Mouse (Mus musculus): Measurements from ENCODE around the gene Slc17a8. TPM values are rescaled to one million over a fixed set of nuclear protein-coding genes. Genes with fewer than 3 reads are reported as not detected.
"Not testable (repeated sequence)": the region's sequence is repeated elsewhere in the genome, so short reads cannot be mapped to it uniquely, and the experiment has no call there.

Gene Slc17a8
- polyA plus RNA-seq, 1 experiment from 2014 or later = 0.27 TPM

- H3K27ac ChIP-seq (replicated peaks); H3K36me3 ChIP-seq; H3K9me3 ChIP-seq (replicated peaks); H3K27me3 ChIP-seq; ATAC-seq (ENCODE audit: insufficient number of reproducible peaks, low FRiP score, low TSS enrichment, low read depth); H3K4me1 ChIP-seq; H3K9ac ChIP-seq; H3K4me3 ChIP-seq (replicated peaks); H3K4me2 ChIP-seq (replicated peaks): not testable (repeated sequence)
- WGBS = 89% methylated on average over 13 of the region's 13 CpGs
Measured at GRCm38 (mm10) chr10:89554885-89555284, 66.2 kb downstream of the Slc17a8 start.

GRCm38 (mm10) chr10:89553855-89554254 is 67.2 kb downstream of the Slc17a8 start:
- H3K4me2 ChIP-seq (replicated peaks); H3K9ac ChIP-seq; H3K27ac ChIP-seq (replicated peaks); H3K36me3 ChIP-seq; H3K27me3 ChIP-seq; ATAC-seq (ENCODE audit: insufficient number of reproducible peaks, low FRiP score, low TSS enrichment, low read depth); H3K9me3 ChIP-seq (replicated peaks); H3K4me1 ChIP-seq; H3K4me3 ChIP-seq (replicated peaks): not testable (repeated sequence)
- 85% methylated on average over 7 of the region's 7 CpGs for WGBS

DNA sequence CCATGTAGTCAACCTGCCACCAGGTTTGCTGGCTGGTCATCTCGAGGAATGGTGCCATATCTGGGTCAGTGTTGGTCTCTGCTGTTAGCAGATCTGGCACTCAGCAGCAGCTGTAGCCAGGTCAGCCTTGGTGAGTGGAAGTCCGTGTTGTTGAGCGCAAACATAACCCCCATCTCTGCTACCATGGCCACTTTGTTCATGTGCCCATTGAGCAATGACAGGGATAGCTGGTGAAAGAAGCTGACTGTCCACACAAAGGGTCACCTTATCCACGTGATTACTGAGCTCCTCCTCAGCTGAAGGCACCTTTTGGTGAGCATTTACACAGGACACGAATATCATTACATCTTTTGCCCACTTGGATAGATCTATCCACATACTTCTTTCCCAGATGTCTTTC is 68.0 kb downstream of the Slc17a8 start:
- ATAC-seq (ENCODE audit: insufficient number of reproducible peaks, low FRiP score, low TSS enrichment, low read depth) = no peak
- Histone ChIP-seq H3K9ac (no peak overlapping the region), H3K9me3 (replicated peaks) (no peaks in the 10 kb centered on the region), H3K27me3 (no peaks in the 10 kb centered on the region), H3K27ac (replicated peaks) (no peak overlapping the region), H3K4me3 (replicated peaks) (no peak overlapping the region), H3K4me2 (replicated peaks) (no peak overlapping the region), H3K4me1 (no peaks in the 10 kb centered on the region), H3K36me3 (no peaks in the 10 kb centered on the region)
- 75% methylated on average over 5 of the region's 5 CpGs for WGBS

GRCm38 (mm10) chr10:89551657-89552056 is 69.4 kb downstream of the Slc17a8 start:
- Histone ChIP-seq H3K4me1 (no peaks in the 10 kb centered on the region), H3K9ac (no peak overlapping the region), H3K9me3 (replicated peaks) (no peaks in the 10 kb centered on the region), H3K4me3 (replicated peaks) (no peak overlapping the region), H3K27ac (replicated peaks) (no peak overlapping the region), H3K27me3 (no peaks in the 10 kb centered on the region), H3K4me2 (replicated peaks) (no peak overlapping the region), H3K36me3 (no peaks in the 10 kb centered on the region)
- 73% methylated on average over 4 of the region's 4 CpGs for WGBS
- ATAC-seq (ENCODE audit: insufficient number of reproducible peaks, low FRiP score, low TSS enrichment, low read depth) = no peak

GRCm38 (mm10) chr10:89548028-89548427 is 73.0 kb downstream of the Slc17a8 start:
- Histone ChIP-seq H3K9me3 (replicated peaks) (no peaks in the 10 kb centered on the region), H3K9ac (no peak overlapping the region), H3K4me1 (no peaks in the 10 kb centered on the region), H3K36me3 (no peaks in the 10 kb centered on the region), H3K4me3 (replicated peaks) (no peak overlapping the region), H3K27ac (replicated peaks) (no peak overlapping the region), H3K27me3 (no peaks in the 10 kb centered on the region), H3K4me2 (replicated peaks) (no peak overlapping the region)
- 54% methylated on average over 6 of the region's 6 CpGs for WGBS
- no peak for ATAC-seq (ENCODE audit: insufficient number of reproducible peaks, low FRiP score, low TSS enrichment, low read depth)

- Histone ChIP-seq H3K9me3 (replicated peaks) (no peaks in the 10 kb centered on the region), H3K4me1 (no peaks in the 10 kb centered on the region), H3K4me2 (replicated peaks) (no peak overlapping the region), H3K27ac (replicated peaks) (no peak overlapping the region), H3K36me3 (no peaks in the 10 kb centered on the region), H3K9ac (no peak overlapping the region), H3K4me3 (replicated peaks) (no peak overlapping the region), H3K27me3 (no peaks in the 10 kb centered on the region)
- 66% methylated on average over 2 of the region's 2 CpGs for WGBS
- ATAC-seq (ENCODE audit: insufficient number of reproducible peaks, low FRiP score, low TSS enrichment, low read depth) = no peak
Measured at GRCm38 (mm10) chr10:89546989-89547388, 74.1 kb downstream of the Slc17a8 start.

DNA sequence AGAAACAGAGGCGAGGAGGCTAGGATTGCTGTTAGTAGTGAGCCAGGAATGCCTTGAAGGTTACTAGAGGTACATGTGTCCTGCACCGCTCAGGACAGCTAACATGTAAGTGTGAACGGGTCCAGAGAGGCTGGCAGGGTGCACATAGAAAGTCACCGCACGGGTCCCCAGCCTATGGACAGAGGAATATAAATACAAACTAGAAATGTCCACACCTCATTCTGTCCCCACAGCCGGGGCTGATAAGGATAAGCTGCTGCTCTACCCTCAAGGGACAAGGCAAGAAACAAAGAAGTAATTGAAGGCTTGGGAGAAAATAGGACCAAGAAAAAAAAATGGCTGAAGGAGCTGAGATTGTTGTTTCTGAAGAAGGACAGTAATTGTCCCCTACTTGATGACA is 77.2 kb downstream of the Slc17a8 start:
- WGBS = 52% methylated on average over 6 of the region's 6 CpGs
- ATAC-seq (ENCODE audit: insufficient number of reproducible peaks, low FRiP score, low TSS enrichment, low read depth) = no peak
- Histone ChIP-seq H3K4me3 (replicated peaks) (no peak overlapping the region), H3K9me3 (replicated peaks) (no peaks in the 10 kb centered on the region), H3K27ac (replicated peaks) (no peak overlapping the region), H3K36me3 (no peaks in the 10 kb centered on the region), H3K4me1 (no peaks in the 10 kb centered on the region), H3K27me3 (no peaks in the 10 kb centered on the region), H3K4me2 (replicated peaks) (no peak overlapping the region), H3K9ac (no peak overlapping the region)

GRCm38 (mm10) chr10:89542321-89542720 is 78.7 kb downstream of the Slc17a8 start:
- Histone ChIP-seq H3K9ac (no peak overlapping the region), H3K4me3 (replicated peaks) (no peak overlapping the region)
- WGBS = 87% methylated on average over 3 of the region's 3 CpGs

DNA sequence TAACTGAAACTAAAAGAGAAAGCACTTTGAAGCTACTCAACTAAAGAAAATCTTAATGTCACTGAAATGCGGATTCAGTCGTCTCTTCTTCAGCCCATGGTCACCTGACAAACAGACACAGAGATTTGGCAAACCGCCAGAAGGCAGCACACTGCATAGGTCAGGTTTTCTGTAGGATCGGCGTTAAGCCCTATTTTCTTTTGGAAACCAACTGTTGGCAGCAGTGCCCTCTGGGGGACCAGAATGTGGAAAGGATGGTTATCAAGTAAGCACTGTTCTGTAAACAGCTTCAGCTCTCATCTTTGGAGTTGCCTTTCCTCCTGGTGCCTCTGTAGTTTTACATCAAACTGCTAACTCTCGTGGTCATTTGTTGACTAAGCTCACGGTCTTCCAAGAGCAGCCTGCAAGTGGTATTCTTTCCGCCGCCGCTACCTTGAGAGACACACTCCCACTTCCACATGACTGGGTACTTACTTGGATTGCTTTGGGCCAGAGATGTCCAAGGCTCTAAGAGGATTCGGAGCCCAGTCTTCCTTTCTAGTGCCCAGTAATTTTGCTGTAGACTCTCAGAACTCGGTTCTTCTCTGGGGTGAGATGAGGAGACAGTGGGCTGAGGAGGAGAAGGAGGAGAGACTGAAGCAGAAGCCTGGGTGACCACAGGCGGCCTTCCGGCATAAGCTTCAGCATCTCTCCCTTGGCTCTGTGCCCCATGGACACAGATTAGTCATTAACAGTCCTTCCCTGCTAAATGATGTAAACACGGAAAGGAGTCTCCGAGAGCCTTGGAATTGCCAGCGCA is 87.9 kb downstream of the Slc17a8 start, which contains the start of gene Nr1h4:
Nr1h4 (minus strand) TSS at position 657 of the 799 bp plus-strand sequence.
- Histone ChIP-seq H3K4me3 (replicated peaks) (no peak within 1 kb of the TSS), H3K27ac (replicated peaks) (no peak within 1 kb of the TSS), H3K9me3 (replicated peaks) (no peaks in the 10 kb centered on the region), H3K4me1 (peaks cover 8% of the 10 kb centered on the region; the same call in 1 of the 2 replicates), H3K27me3 (no peaks in the 10 kb centered on the region), H3K36me3 (no peaks in the 10 kb centered on the region), H3K9ac (no peak within 1 kb of the TSS), H3K4me2 (replicated peaks) (no peak within 1 kb of the TSS)
- ATAC-seq (ENCODE audit: insufficient number of reproducible peaks, low FRiP score, low TSS enrichment, low read depth) = no peak
- 74% methylated on average over 17 of the region's 17 CpGs for WGBS

More at GRCm38 (mm10) chr10:89542321-89542720, 78.7 kb downstream of the Slc17a8 start:
- H3K27me3 ChIP-seq = no peaks in the 10 kb centered on the region
- H3K4me2 ChIP-seq (replicated peaks) = no peak overlapping the region
- no peaks in the 10 kb centered on the region for H3K36me3 ChIP-seq
- H3K27ac ChIP-seq (replicated peaks) = no peak overlapping the region
- H3K9me3 ChIP-seq (replicated peaks) = no peaks in the 10 kb centered on the region
- ATAC-seq (ENCODE audit: insufficient number of reproducible peaks, low FRiP score, low TSS enrichment, low read depth) = no peak
- H3K4me1 ChIP-seq = no peaks in the 10 kb centered on the region

DNA sequence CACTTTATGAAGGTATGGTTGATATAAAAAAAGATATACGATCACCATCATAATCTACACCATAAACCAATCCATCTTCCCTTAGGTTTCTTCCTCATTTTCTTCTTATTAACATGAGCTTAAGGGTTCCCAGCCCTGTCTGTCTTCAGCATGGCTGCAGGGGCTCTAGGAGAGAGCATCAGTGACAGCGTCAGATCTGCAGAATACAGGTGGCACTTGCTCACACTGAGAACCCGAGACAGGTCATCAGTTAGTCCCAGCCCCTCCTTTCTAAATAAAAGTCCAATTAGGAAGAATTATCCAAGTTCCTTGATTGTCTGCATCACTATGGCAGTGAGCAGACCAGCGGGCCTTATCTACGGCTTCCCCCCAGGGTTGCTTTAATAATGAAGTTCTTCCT is 88.6 kb downstream of the Slc17a8 start:
- H3K4me1 ChIP-seq = peaks cover 8% of the 10 kb centered on the region; the same call in 1 of the 2 replicates
- no peaks in the 10 kb centered on the region for H3K9me3 ChIP-seq (replicated peaks)
- no peak overlapping the region for H3K4me3 ChIP-seq (replicated peaks)
- no peak overlapping the region for H3K4me2 ChIP-seq (replicated peaks)
- H3K27ac ChIP-seq (replicated peaks) = no peak overlapping the region
- H3K9ac ChIP-seq = no peak overlapping the region
- no peaks in the 10 kb centered on the region for H3K27me3 ChIP-seq
- WGBS = 72% methylated on average over 5 of the region's 5 CpGs
- no peak for ATAC-seq (ENCODE audit: insufficient number of reproducible peaks, low FRiP score, low TSS enrichment, low read depth)
- no peaks in the 10 kb centered on the region for H3K36me3 ChIP-seq

- H3K36me3 ChIP-seq = no peaks in the 10 kb centered on the region
- 66% methylated on average over 2 of the region's 2 CpGs for WGBS
- no peak for ATAC-seq (ENCODE audit: insufficient number of reproducible peaks, low FRiP score, low TSS enrichment, low read depth)
Measured at GRCm38 (mm10) chr10:89531976-89532375, 89.1 kb downstream of the Slc17a8 start.

GRCm38 (mm10) chr10:89531194-89531634 is 89.8 kb downstream of the Slc17a8 start:
- Histone ChIP-seq H3K27ac (replicated peaks) (no peak overlapping the region), H3K4me1 (peaks cover 8% of the 10 kb centered on the region; the same call in 1 of the 2 replicates), H3K4me3 (replicated peaks) (no peak overlapping the region), H3K9ac (no peak overlapping the region), H3K9me3 (replicated peaks) (no peaks in the 10 kb centered on the region), H3K4me2 (replicated peaks) (no peak overlapping the region), H3K36me3 (no peaks in the 10 kb centered on the region), H3K27me3 (no peaks in the 10 kb centered on the region)
- no peak for ATAC-seq (ENCODE audit: insufficient number of reproducible peaks, low FRiP score, low TSS enrichment, low read depth)
- 24% methylated on average over 5 of the region's 5 CpGs for WGBS

More at GRCm38 (mm10) chr10:89531976-89532375, 89.1 kb downstream of the Slc17a8 start:
- Histone ChIP-seq H3K27ac (replicated peaks) (no peak overlapping the region), H3K4me3 (replicated peaks) (no peak overlapping the region), H3K4me1 (peaks cover 8% of the 10 kb centered on the region; the same call in 1 of the 2 replicates), H3K4me2 (replicated peaks) (no peak overlapping the region), H3K9me3 (replicated peaks) (no peaks in the 10 kb centered on the region), H3K27me3 (no peaks in the 10 kb centered on the region), H3K9ac (no peak overlapping the region)
